Mouse (Mus musculus): ENCODE data around the gene Slc4a1.

- no peak for TF ChIP-seq CTCF (IDR thresholded peaks at IDR 0.05; ENCODE audit: low read depth, low read length)
- TF ChIP-seq POLR2A (IDR thresholded peaks at IDR 0.05; ENCODE audit: insufficient read depth, low read length), result no peak
Observed at GRCm38 (mm10) chr11:102309821-102310617, 56.0 kb downstream of the Slc4a1 start.

Measured in ES-Bruce4 (cell line).